Mouse (Mus musculus): ENCODE measurements around the gene Crip3. TPM values are rescaled to one million over a fixed set of nuclear protein-coding genes. Genes with fewer than 3 reads are reported as not detected.

The Crip3 gene
- polyA plus RNA-seq, 1 experiment, result not detected

DNA sequence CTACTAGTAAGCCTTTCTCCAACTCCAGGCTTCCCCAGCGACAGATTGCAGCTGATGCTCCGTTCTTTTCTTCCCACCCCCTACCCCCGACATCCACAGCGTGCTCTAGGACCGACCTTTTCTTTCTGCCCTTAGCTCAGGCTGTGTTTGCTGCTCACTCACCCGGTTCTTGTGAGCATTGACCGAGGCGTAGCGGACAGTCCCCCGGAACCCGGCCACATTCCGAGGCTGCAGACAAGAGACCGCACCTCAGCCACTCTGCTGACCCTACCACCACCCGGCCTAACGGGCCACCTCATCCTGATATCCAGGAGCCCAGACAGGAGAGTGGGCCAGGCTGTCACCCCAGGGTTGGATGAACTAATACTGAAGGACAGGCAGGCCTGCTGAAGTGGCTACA lies 48.6 kb downstream of the Crip3 start:
- Histone ChIP-seq H3K79me2 (ENCODE audit: control insufficient read depth, insufficient read depth) (no peaks in the 10 kb centered on the region), H3K4me3 (ENCODE audit: insufficient read depth, poor library complexity, severe bottlenecking) (no peak overlapping the region), H3K36me3 (ENCODE audit: control insufficient read depth, insufficient read depth) (no peaks in the 10 kb centered on the region), H3K27me3 (ENCODE audit: control insufficient read depth, insufficient read depth, insufficient read length) (peaks cover 80% of the 10 kb centered on the region), H3ac (ENCODE audit: control insufficient read depth, insufficient read length, low read depth) (no peak overlapping the region), H3K79me3 (ENCODE audit: low read depth) (no peaks in the 10 kb centered on the region)
- no peak for TF ChIP-seq CTCF (IDR thresholded peaks at IDR 0.05; ENCODE audit: control insufficient read depth, insufficient read depth, insufficient read length)
- TF ChIP-seq MYOD1 (IDR thresholded peaks at IDR 0.05; ENCODE audit: control insufficient read depth, insufficient read length, low read depth), result no peak
- no peak for TF ChIP-seq MYOG (IDR thresholded peaks at IDR 0.05; ENCODE audit: control insufficient read depth, extremely low read depth, insufficient read length)
- TF ChIP-seq USF1 (IDR thresholded peaks at IDR 0.05; ENCODE audit: low read depth), result no peak
- TF ChIP-seq CEBPB (IDR thresholded peaks at IDR 0.05; ENCODE audit: low read depth), result no peak
- TF ChIP-seq FOSL1 (IDR thresholded peaks at IDR 0.05; ENCODE audit: insufficient read depth, low read length, poor library complexity, severe bottlenecking), result no peak
- TF ChIP-seq MAX (IDR thresholded peaks at IDR 0.05), result no peak

Other genes starting within 250 kb of the Crip3 start
- gene Polh, start 226.3 kb upstream of the Crip3 start, polyA plus RNA-seq (2012; fragmentation: generic; extraction: Trizol), result 14.4 TPM
- 46.1 TPM for gene Xpo5, start 226.1 kb upstream of the Crip3 start, polyA plus RNA-seq (2012; fragmentation: generic; extraction: Trizol)
- gene Polr1c, start 180.9 kb upstream of the Crip3 start, polyA plus RNA-seq (2012; fragmentation: generic; extraction: Trizol), result 125 TPM
- gene Yipf3, start 180.8 kb upstream of the Crip3 start, polyA plus RNA-seq (2012; fragmentation: generic; extraction: Trizol), result 78.3 TPM
- gene Lrrc73, start 175.4 kb upstream of the Crip3 start, polyA plus RNA-seq (2012; fragmentation: generic; extraction: Trizol), result 5.3 TPM
- 79.3 TPM for gene Tjap1, start 145.9 kb upstream of the Crip3 start, polyA plus RNA-seq (2012; fragmentation: generic; extraction: Trizol)
- 14.7 TPM for gene Dlk2, start 131.5 kb upstream of the Crip3 start, polyA plus RNA-seq (2012; fragmentation: generic; extraction: Trizol)
- gene Abcc10, start 100.6 kb upstream of the Crip3 start, polyA plus RNA-seq (2012; fragmentation: generic; extraction: Trizol), result 4.0 TPM
- gene Zfp318, start 45.2 kb upstream of the Crip3 start, polyA plus RNA-seq (2012; fragmentation: generic; extraction: Trizol), result 3.4 TPM
- gene Slc22a7, start 9.5 kb downstream of the Crip3 start, polyA plus RNA-seq (2012; fragmentation: generic; extraction: Trizol), result not detected
- 0.01 TPM for gene Ttbk1, start 58.7 kb downstream of the Crip3 start, polyA plus RNA-seq (2012; fragmentation: generic; extraction: Trizol)
- 68.0 TPM for gene Dnph1, start 67.8 kb downstream of the Crip3 start, polyA plus RNA-seq (2012; fragmentation: generic; extraction: Trizol)
- gene Cul9, start 117.5 kb downstream of the Crip3 start, polyA plus RNA-seq (2012; fragmentation: generic; extraction: Trizol), result 0.60 TPM
- gene Srf, start 127.2 kb downstream of the Crip3 start, polyA plus RNA-seq (2012; fragmentation: generic; extraction: Trizol), result 101 TPM
- 26.1 TPM for gene Ptk7, start 200.6 kb downstream of the Crip3 start, polyA plus RNA-seq (2012; fragmentation: generic; extraction: Trizol)
- 7.8 TPM for gene Klc4, start 217.1 kb downstream of the Crip3 start, polyA plus RNA-seq (2012; fragmentation: generic; extraction: Trizol)
- 151 TPM for gene Mrpl2, start 217.3 kb downstream of the Crip3 start, polyA plus RNA-seq (2012; fragmentation: generic; extraction: Trizol)
- gene Cul7, start 221.4 kb downstream of the Crip3 start, polyA plus RNA-seq (2012; fragmentation: generic; extraction: Trizol), result 49.4 TPM
- 45.8 TPM for gene Rrp36, start 245.4 kb downstream of the Crip3 start, polyA plus RNA-seq (2012; fragmentation: generic; extraction: Trizol)
- gene Mea1, start 249.9 kb downstream of the Crip3 start, polyA plus RNA-seq (2012; fragmentation: generic; extraction: Trizol), result 141 TPM

Measured in C2C12 (cell line).